Mouse (Mus musculus): ENCODE results near the gene Prkag3. TPM values are rescaled to one million over a fixed set of nuclear protein-coding genes. Genes with fewer than 3 reads are reported as not detected.

Gene Prkag3
- 0.28 and 0.36 TPM in 2 replicates for polyA plus RNA-seq (2015; fragmentation: Nextera tagmentation; extraction: Ambion mirVana)

DNA sequence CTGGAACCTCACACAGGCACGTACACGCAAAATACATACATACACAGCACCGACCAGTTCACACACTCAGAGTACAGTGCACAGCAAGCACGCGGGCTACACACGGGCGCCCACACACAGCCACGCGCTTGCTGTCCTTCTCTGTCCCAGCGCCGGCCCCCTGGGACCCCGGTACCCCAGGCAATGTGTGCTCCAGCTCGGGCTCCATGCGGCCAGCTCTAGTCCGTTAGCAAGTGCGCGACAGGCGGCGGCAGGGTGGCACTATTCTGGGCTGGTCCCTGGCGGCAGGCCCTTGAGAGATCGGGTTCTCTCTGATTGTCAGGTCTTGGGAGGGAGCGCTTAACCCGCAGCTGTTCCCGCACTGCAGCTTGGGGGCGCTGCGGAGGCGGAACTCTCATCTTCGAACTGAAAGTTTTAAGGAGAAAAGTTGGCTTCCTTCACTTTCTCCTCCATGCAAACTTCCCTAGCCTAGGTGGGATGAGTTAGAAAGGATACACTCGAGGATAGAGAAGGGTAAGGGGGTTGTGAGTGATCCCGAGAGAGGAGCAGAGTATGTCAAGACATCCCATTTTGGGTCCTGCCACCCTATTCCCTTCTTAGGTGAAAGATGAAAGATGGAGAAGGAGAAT is at the start of gene Prkag3:
TSS of gene Prkag3 (minus strand) at position 579 of the 629 bp plus-strand sequence.
- Histone ChIP-seq H3K36me3 (no peaks in the 10 kb centered on the region), H3K4me2 (peak within 1 kb of the TSS; percentile 49), H3K4me1 (peaks cover 4% of the 10 kb centered on the region; the same call in 1 of the 2 replicates), H3K9ac (no peak within 1 kb of the TSS), H3K27me3 (replicated peaks) (peaks cover 16% of the 10 kb centered on the region; the same call in 1 of the 2 replicates), H3K9me3 (no peaks in the 10 kb centered on the region), H3K27ac (no peak within 1 kb of the TSS), H3K4me3 (replicated peaks) (peak within 1 kb of the TSS; percentile 13)
- peak; percentile 38; the same call in 1 of the 2 replicates for ATAC-seq (ENCODE audit: insufficient read depth, low FRiP score, low read depth)
- 9% methylated on average over 30 of the region's 30 CpGs for WGBS

DNA sequence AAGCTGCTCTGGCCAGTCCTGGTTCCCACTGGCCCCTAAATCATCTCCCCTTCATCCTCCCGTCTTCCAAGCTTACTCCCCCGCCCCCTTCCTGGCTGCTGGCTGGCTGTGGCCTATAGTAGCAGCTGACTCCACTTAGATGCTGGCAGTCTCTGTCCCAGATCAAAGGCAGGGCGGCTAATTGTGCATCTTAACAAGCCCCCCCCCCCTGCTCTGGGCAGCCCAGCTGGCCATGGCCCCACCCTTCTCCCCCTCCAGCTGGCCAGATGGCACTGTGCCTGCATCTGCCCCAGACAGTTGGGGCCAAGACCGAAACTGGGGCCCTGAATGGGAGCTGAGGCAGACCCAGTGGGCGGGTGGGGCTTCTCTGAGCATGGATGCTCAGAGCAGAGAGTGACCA is 48.4 kb upstream of the Prkag3 start:
- Histone ChIP-seq H3K4me3 (replicated peaks) (no peak overlapping the region), H3K27ac (no peak overlapping the region), H3K36me3 (no peaks in the 10 kb centered on the region), H3K4me2 (no peak overlapping the region), H3K9me3 (no peaks in the 10 kb centered on the region), H3K4me1 (peaks cover 26% of the 10 kb centered on the region), H3K27me3 (replicated peaks) (peaks cover 95% of the 10 kb centered on the region), H3K9ac (no peak overlapping the region)
- peak; percentile 54 for ATAC-seq (ENCODE audit: insufficient read depth, low FRiP score, low read depth)
- WGBS = 17% methylated on average over 5 of the region's 5 CpGs

GRCm38 (mm10) chr1:74795145-74795529 is 46.1 kb upstream of the Prkag3 start:
- H3K27ac ChIP-seq = peak overlapping the region; percentile 31; the same call in 1 of the 2 replicates
- no peak for ATAC-seq (ENCODE audit: insufficient read depth, low FRiP score, low read depth)
- 2% methylated on average over 8 of the region's 11 CpGs for WGBS
- 0 out of 2 replicates have a peak overlapping the region, but pooled peaks have one; percentile 9 for H3K9ac ChIP-seq
- H3K27me3 ChIP-seq (replicated peaks) = peaks cover 98% of the 10 kb centered on the region
- peaks cover 34% of the 10 kb centered on the region for H3K4me1 ChIP-seq
- no peaks in the 10 kb centered on the region for H3K36me3 ChIP-seq
- no peaks in the 10 kb centered on the region for H3K9me3 ChIP-seq
- H3K4me2 ChIP-seq = peak overlapping the region; percentile 48
- H3K4me3 ChIP-seq (replicated peaks) = peak overlapping the region; percentile 24; the same call in 1 of the 2 replicates

DNA sequence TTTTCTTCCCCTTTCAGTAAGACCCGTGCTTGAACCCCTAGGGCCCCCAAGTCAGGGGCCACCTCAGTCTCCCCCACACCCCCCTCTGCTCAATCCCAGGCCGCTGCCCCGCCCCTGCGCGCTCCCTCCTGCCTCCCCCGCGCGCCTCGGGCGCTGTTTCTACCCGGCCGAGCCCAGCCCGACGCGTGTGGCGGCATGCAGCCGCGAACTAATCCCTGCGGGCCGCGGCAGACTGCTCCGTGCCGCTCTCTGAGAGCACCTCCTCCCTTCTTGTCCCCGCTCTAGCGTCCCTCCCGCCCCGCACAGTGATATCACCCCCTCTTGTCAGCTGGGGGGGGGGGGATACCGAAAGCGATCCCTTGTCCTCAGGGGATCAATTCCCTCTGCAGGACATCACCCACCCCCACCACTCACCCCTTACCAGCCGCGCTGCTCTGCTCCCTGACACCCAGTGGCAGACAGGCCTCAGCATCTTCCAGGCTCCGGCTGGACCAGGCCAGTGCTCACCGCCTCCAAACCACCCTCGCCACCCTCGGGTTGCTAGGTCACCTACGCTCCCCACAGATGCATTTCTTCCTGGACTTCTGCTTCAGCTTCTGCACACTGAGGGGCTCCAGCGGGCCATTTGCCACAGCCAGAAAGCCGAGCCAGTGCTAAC is 45.6 kb upstream of the Prkag3 start:
- Histone ChIP-seq H3K27ac (peak overlapping the region; percentile 31; the same call in 1 of the 2 replicates), H3K27me3 (replicated peaks) (peaks cover 98% of the 10 kb centered on the region), H3K36me3 (no peaks in the 10 kb centered on the region), H3K4me2 (peak overlapping the region; percentile 48), H3K4me1 (peaks cover 34% of the 10 kb centered on the region), H3K4me3 (replicated peaks) (peak overlapping the region; percentile 24), H3K9ac (0 out of 2 replicates have a peak overlapping the region, but pooled peaks have one; percentile 9), H3K9me3 (no peaks in the 10 kb centered on the region)
- under 1% methylated on average over 38 of the region's 38 CpGs for WGBS
- ATAC-seq (ENCODE audit: insufficient read depth, low FRiP score, low read depth) = no peak

- no peak overlapping the region for H3K4me2 ChIP-seq
- no peak overlapping the region for H3K9ac ChIP-seq
- 21% methylated on average over 19 of the region's 19 CpGs for WGBS
- no peak overlapping the region for H3K27ac ChIP-seq
- peaks cover 97% of the 10 kb centered on the region for H3K27me3 ChIP-seq (replicated peaks)
- H3K9me3 ChIP-seq = no peaks in the 10 kb centered on the region
- no peak overlapping the region for H3K4me3 ChIP-seq (replicated peaks)
- H3K36me3 ChIP-seq = no peaks in the 10 kb centered on the region
- no peak for ATAC-seq (ENCODE audit: insufficient read depth, low FRiP score, low read depth)
- peaks cover 34% of the 10 kb centered on the region for H3K4me1 ChIP-seq
These were observed 44.0 kb upstream of the Prkag3 start for GRCm38 (mm10) chr1:74792831-74793660.

DNA sequence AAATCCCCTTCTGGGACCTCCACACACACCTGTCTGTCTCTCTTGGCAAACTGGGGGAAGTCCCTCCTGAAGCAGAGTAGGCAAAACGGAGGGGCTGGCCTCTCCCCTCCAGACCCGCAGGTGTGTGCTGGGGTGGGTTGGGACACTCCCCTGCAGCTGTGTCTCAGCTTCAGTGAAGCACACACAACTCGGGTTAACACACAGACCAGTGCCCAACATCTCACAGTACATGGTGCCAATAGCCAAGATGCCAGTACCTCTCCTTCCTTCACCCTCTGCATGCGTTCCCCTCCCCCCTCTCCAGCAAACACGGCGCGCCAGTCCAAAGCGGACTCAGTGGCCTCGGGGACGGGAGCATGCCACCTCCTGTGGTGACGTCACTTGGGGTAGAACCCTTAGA is 42.2 kb upstream of the Prkag3 start, which contains the start of gene Wnt10a:
TSS of gene Wnt10a (plus strand) at position 268 of the 400 bp plus-strand sequence.
- Histone ChIP-seq H3K4me1 (peaks cover 28% of the 10 kb centered on the region), H3K4me3 (replicated peaks) (peak within 1 kb of the TSS; percentile 33), H3K9me3 (no peaks in the 10 kb centered on the region), H3K27me3 (replicated peaks) (peaks cover 97% of the 10 kb centered on the region), H3K9ac (peak within 1 kb of the TSS; percentile 9; the same call in 1 of the 2 replicates), H3K27ac (no peak within 1 kb of the TSS), H3K4me2 (peak within 1 kb of the TSS; percentile 60), H3K36me3 (no peaks in the 10 kb centered on the region)
- 0 out of 2 replicates have a peak, but pooled peaks have one; percentile 9 for ATAC-seq (ENCODE audit: insufficient read depth, low FRiP score, low read depth)
- whole genome bisulfite sequencing = 4% methylated on average over 11 of the region's 11 CpGs

DNA sequence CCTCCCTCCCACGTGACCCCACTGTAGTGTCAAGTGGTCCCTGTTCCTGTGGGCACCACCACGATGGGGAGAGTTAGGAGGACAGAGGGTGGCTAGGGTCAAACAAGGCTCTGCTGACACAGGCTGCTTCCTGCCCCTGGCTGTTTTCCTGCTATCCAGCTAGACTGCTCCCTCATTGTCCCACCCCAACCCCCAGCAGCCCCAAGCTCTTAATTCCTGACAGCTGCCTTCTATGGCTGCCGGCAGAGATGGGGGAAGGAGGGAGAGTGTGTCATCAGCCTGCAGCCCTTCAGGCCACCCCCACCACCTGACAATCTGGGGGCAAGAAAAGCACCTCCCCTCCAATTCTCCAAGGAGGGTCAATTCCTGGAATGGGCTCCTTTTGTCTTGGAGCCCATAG is 41.1 kb upstream of the Prkag3 start:
- Histone ChIP-seq H3K9ac (no peak overlapping the region), H3K4me2 (no peak overlapping the region), H3K27ac (no peak overlapping the region), H3K4me1 (peaks cover 27% of the 10 kb centered on the region), H3K4me3 (replicated peaks) (no peak overlapping the region), H3K36me3 (no peaks in the 10 kb centered on the region), H3K27me3 (replicated peaks) (peaks cover 94% of the 10 kb centered on the region), H3K9me3 (no peaks in the 10 kb centered on the region)
- 16% methylated on average over 3 of the region's 3 CpGs for WGBS
- no peak for ATAC-seq (ENCODE audit: insufficient read depth, low FRiP score, low read depth)

GRCm38 (mm10) chr1:74788603-74789176 is 39.7 kb upstream of the Prkag3 start:
- Histone ChIP-seq H3K9ac (no peak overlapping the region), H3K36me3 (no peaks in the 10 kb centered on the region), H3K27me3 (replicated peaks) (peaks cover 94% of the 10 kb centered on the region), H3K27ac (no peak overlapping the region), H3K4me3 (replicated peaks) (no peak overlapping the region), H3K9me3 (no peaks in the 10 kb centered on the region), H3K4me2 (no peak overlapping the region), H3K4me1 (peaks cover 21% of the 10 kb centered on the region)
- no peak for ATAC-seq (ENCODE audit: insufficient read depth, low FRiP score, low read depth)
- 26% methylated on average over 6 of the region's 6 CpGs for WGBS

- peaks cover 94% of the 10 kb centered on the region for H3K27me3 ChIP-seq (replicated peaks)
- ATAC-seq (ENCODE audit: insufficient read depth, low FRiP score, low read depth) = no peak
- no peaks in the 10 kb centered on the region for H3K36me3 ChIP-seq
- no peak overlapping the region for H3K27ac ChIP-seq
- 7% methylated on average over 7 of the region's 7 CpGs for WGBS
- H3K9ac ChIP-seq = no peak overlapping the region
- H3K9me3 ChIP-seq = no peaks in the 10 kb centered on the region
- H3K4me1 ChIP-seq = peaks cover 25% of the 10 kb centered on the region
- H3K4me3 ChIP-seq (replicated peaks) = no peak overlapping the region
- H3K4me2 ChIP-seq = no peak overlapping the region
These were observed 38.8 kb upstream of the Prkag3 start for GRCm38 (mm10) chr1:74787846-74788245.

DNA sequence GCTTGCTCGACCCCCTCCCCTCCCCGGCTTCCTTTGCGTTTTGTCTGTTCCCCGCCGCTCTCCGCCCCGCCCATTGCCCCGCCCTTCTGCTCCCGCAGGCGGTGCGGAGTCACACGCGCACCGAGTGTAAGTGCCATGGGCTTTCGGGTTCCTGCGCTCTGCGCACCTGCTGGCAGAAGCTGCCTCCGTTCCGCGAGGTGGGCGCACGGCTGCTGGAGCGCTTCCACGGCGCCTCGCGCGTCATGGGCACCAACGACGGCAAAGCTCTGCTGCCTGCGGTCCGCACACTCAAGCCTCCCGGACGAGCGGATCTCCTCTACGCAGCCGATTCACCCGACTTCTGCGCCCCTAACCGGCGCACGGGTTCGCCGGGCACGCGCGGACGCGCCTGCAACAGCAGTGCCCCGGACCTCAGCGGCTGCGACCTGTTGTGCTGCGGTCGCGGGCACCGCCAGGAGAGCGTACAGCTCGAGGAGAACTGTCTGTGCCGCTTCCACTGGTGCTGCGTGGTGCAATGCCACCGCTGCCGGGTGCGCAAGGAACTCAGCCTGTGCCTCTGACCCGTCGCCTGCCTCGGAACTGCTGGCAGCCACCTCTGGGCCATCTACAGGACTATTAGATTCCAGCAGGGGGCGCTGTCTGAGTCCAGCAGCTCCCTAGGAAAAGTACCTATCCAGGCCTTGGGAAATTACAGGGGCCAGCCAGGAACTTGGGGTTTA is 35.2 kb upstream of the Prkag3 start:
- H3K36me3 ChIP-seq = no peaks in the 10 kb centered on the region
- peak overlapping the region; percentile 66 for H3K4me2 ChIP-seq
- ATAC-seq (ENCODE audit: insufficient read depth, low FRiP score, low read depth) = no peak
- H3K27ac ChIP-seq = no peak overlapping the region
- H3K9ac ChIP-seq = 0 out of 2 replicates have a peak overlapping the region, but pooled peaks have one; percentile 12
- peaks cover 87% of the 10 kb centered on the region for H3K27me3 ChIP-seq (replicated peaks)
- peaks cover 17% of the 10 kb centered on the region for H3K4me1 ChIP-seq
- no peaks in the 10 kb centered on the region for H3K9me3 ChIP-seq
- H3K4me3 ChIP-seq (replicated peaks) = peak overlapping the region; percentile 40
- under 1% methylated on average over 67 of the region's 67 CpGs for WGBS

- H3K4me1 ChIP-seq = peaks cover 17% of the 10 kb centered on the region
- no peaks in the 10 kb centered on the region for H3K36me3 ChIP-seq
- no peak for ATAC-seq (ENCODE audit: insufficient read depth, low FRiP score, low read depth)
- peak overlapping the region; percentile 66 for H3K4me2 ChIP-seq
- peak overlapping the region; percentile 40; the same call in 1 of the 2 replicates for H3K4me3 ChIP-seq (replicated peaks)
- H3K27ac ChIP-seq = no peak overlapping the region
- no peaks in the 10 kb centered on the region for H3K9me3 ChIP-seq
- H3K9ac ChIP-seq = no peak overlapping the region
- peaks cover 81% of the 10 kb centered on the region for H3K27me3 ChIP-seq (replicated peaks)
- WGBS = 5% methylated on average over 13 of the region's 13 CpGs
These were observed 34.5 kb upstream of the Prkag3 start for GRCm38 (mm10) chr1:74783554-74783953.

Data from stomach, embryonic 15.5 days (tissue).